Mouse (Mus musculus): ENCODE results near the gene Rflnb.
A peak's percentile ranks its signal among the peaks of the same experiment; 100 is the strongest.
"Not testable (repeated sequence)": the region's sequence is repeated elsewhere in the genome, so short reads cannot be mapped to it uniquely, and the experiment has no call there.

Gene Rflnb

GRCm38 (mm10) chr11:76037581-76038294 lies 10.2 kb upstream of the Rflnb start:
- no peak for DNase-seq

DNA sequence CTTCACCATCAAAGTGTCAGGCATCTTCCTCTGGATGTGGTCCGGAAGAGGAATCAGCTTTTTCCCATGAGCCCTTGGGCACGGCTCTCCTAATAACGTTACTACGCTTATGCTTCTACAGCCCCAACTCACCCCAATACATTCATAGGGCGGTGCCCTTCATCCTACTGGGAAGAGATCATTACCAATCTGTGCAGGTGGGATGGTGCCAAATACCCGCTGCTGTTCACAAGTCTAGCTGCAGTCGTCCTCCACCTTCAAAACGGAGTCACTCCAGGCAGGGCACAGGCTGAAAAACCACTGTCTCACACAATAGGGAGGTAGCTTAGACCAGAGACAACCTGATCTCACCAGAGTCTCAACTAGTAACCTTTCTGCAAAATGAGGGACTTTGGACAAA lies 7.6 kb upstream of the Rflnb start:
- no peak for DNase-seq

GRCm38 (mm10) chr11:76033836-76034235 lies 6.3 kb upstream of the Rflnb start:
- no peak for DNase-seq

- no peak for DNase-seq
Measured at GRCm38 (mm10) chr11:76033359-76033758, 5.8 kb upstream of the Rflnb start.

- DNase-seq, result peak; percentile 30
Measured at GRCm38 (mm10) chr11:76028072-76028465, 487 bp upstream of the Rflnb start.

DNA sequence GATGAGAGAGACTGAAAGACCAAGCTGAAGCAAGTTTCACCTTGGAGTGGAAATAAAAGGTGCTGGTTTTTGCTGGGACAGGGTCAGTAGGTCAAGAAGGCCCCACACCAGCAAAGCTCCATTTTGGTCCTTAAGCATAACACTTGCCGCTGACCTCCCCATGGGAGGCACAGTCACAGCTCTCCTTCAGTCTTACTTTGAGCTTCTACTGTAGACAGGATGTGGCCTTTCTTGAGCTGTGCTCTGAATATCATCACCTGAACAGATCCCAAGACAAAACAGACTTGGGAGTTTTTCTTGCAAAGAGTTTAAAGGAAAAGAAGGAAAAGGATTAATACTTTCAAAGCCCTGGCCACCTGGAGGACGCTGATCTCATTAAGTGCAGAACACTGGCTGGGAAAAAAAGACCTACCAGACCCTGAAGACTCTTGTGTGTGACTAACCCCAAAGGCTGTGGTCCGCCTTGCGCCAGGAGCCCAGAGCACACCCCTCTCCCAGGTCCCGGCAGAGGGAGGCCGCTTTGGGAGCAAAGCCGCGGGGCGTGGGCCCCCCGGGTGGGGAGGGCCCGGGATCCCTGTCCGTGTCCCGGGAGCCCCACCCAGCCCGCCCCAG lies 949 bp downstream of the Rflnb start:
- no peak for DNase-seq

DNA sequence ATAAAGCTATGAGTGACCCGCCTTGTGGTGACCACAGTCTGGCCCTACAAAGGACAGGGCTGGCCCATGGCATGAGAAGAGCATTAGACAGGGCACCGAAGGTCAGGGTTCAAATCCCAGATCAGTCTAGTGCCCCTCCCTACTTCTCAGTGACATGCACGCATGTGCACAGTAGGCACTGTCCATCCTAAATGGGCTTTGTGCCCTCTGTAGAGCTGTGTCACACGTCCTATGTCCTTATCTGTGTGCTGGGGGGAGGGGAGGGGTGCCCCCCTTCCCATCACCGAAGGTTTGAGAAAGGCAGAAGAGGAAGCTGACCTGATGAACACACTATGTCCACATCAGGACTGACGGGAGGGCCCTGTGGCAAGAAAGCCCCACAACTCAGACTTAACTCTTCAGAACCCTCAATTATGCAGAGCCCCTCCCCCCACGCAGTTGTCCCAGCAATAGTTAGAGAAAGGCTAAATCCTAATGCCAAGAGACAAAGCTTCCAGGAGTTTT lies 2.5 kb downstream of the Rflnb start:
- no peak for DNase-seq

GRCm38 (mm10) chr11:76020916-76021315 lies 6.7 kb downstream of the Rflnb start:
- DNase-seq, result no peak

- no peak for DNase-seq
Measured at GRCm38 (mm10) chr11:76019879-76020278, 7.7 kb downstream of the Rflnb start.

GRCm38 (mm10) chr11:76015814-76016213 lies 11.8 kb downstream of the Rflnb start:
- DNase-seq, result no peak

DNA sequence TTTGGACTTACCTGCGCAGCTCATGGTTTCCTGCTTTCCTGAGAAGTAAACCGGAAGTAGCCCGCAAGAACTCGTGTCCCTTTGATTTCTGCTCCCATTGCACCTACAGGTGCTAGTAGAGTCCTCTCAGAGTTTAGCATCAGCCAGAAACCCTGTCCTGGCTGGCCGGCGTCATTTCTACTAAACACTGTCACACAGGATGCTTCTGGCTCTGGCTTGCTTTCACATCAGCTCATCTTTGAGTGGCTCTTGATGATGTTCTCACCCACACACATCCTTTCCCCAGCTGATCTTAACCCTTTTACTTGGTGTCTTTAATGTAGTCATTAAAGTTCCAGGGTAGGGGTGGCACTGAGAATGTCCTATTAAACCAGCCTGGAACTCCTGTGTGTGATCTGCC lies 12.3 kb downstream of the Rflnb start:
- DNase-seq, result no peak

- no peak for DNase-seq
Measured at GRCm38 (mm10) chr11:76010838-76011624, 16.6 kb downstream of the Rflnb start.

GRCm38 (mm10) chr11:76009101-76009500 lies 18.5 kb downstream of the Rflnb start:
- no peak for DNase-seq

DNA sequence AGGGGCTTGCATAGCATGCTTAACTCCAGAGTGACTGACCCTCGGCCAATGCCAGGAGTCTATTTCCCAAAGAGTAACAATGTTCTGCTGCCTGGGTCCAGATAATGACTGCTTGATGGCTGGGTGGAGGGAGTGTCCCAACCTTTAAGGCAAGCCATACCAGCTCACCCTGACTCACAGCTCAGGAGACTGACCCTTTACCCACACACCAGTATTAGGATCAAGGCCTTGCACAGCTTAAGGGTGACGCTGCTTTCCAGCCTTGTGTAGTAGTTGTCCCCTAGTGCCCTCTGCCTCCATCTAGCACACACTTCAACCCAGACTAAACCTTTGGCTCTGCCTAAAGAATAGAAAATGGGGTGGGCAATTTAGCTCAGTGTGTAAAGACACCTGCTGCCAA lies 19.4 kb downstream of the Rflnb start:
- no peak for DNase-seq

DNA sequence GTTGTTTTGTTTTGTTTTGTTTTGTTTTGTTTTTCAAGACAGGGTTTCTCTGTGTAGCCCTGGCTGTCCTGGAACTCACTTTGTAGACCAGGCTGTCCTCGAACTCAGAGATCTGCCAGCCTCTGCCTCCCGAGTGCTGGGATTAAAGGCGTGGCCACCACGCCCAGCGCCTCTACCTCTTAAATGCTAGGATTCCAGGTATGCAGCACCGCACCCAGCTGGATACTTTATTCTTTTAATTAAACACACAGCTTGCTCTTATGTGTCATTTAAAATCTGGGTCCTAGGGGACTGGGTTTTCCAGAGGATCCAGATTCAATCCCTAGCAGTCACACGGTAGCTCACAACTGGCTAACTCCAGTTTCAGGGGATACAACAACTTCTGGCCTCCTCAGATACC lies 23.3 kb downstream of the Rflnb start:
- not testable (repeated sequence) for DNase-seq

DNA sequence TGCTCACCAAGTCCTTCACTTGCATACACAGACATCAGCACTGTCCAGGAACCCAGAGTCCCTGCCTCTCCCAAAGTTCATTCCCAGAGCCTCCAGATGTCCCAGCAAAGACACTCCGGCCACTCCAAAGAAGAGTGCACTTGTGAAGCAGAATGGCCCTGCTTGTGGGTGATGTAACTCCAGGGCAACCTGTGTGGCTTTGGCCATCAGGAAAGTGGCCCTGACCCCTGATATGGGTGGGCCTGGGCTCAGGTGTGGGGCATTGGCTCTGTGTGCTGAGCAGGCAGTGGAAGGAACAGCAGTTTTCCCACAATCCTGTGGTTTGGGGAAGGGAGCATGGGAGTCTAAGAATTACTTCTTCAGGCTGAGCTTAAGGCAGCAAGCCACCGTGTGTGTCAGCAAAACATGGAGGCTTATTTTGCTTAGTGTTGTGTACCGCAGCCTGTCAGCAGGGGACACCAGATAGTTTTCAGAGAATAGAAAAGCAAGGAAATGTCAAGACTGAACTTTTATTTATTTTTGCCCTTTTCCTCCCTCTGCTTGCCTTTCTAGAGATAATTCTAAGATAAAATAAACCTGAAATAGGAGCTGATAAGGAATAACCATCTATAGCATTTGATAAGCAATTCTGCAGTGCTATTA lies 26.2 kb downstream of the Rflnb start:
- DNase-seq, result peak; percentile 21

- DNase-seq, result no peak
Measured at GRCm38 (mm10) chr11:76000701-76001100, 26.9 kb downstream of the Rflnb start.

GRCm38 (mm10) chr11:75999440-76000155 lies 28.0 kb downstream of the Rflnb start, which contains the start of gene 1700016K19Rik:
1700016K19Rik (plus strand) TSS chr11:75999912.
- DNase-seq, result peak; percentile 92

GRCm38 (mm10) chr11:75994357-75994756 lies 33.2 kb downstream of the Rflnb start:
- DNase-seq, result no peak

- DNase-seq, result no peak
Measured at GRCm38 (mm10) chr11:75992481-75992880, 35.1 kb downstream of the Rflnb start.

DNA sequence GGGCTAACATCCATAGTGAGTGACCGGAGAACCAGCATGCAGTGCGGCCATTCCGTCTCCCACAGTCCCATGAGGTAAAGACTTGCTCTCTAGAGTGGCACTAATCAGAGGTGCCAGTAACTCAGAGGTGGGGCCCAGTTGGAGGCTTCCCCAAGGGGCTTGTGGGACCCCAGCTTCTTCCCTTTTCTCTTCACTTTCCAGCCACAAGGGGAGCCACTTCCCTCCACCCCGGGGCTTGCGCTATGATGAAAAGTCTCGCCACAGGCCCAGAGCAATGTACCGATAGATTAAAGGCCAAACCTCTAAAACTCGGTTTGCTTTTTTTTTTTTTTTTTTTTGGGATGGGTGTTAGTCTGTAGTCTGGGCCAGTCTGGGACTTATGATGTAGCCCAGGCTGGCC lies 35.7 kb downstream of the Rflnb start:
- no peak for DNase-seq

Data from kidney, adult 9 months (tissue).